Mouse (Mus musculus) heart, adult 18-20 months (tissue): ENCODE data around the gene Dlx5. TPM values are rescaled to one million over a fixed set of nuclear protein-coding genes. Genes with fewer than 3 reads are reported as not detected.

ENCODE experiments used
- DNase-seq, 2 experiments: peaks; one replicate each; pipeline ENCODE4 v3.0.0; 2021 to 2022; ENCODE audit warnings: mixed read lengths in 1 of 2
- total RNA-seq, 2 experiments: library from RNA; stranded (reverse); gene quantifications; 2 replicates each; pipeline ENCODE4 v1.2.3; 2021

Dlx5 gene
- total RNA-seq, 2 experiments from 2014 or later = 0.37 TPM; not detected in 1

- DNase-seq = no peak
These were observed 21.9 kb downstream of the Dlx5 start for GRCm38 (mm10) chr6:6859950-6860410.

- no peak for DNase-seq
These were observed 22.6 kb downstream of the Dlx5 start for GRCm38 (mm10) chr6:6859111-6859949.

- DNase-seq = no peak
These were observed 23.3 kb downstream of the Dlx5 start for GRCm38 (mm10) chr6:6858571-6858970.

DNA sequence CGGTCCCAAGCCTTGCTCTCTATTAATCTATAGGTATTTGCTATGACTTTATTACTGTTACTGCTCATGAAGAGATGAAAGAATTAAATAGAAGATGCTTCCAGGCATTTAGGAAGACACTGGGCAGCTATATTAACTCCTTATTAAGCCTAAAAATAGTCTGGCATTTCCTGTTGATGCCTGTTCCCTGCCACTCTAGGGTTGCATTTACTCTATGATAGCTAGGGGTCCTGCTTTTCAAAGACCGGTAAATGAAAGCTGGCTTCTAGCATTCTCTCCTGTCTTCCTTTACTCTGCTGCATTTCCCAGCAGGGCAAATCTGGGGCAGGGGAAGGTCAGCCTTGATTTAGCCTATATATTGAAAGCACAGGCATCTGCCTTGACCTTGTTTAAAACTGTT is 24.1 kb downstream of the Dlx5 start:
- no peak for DNase-seq

DNA sequence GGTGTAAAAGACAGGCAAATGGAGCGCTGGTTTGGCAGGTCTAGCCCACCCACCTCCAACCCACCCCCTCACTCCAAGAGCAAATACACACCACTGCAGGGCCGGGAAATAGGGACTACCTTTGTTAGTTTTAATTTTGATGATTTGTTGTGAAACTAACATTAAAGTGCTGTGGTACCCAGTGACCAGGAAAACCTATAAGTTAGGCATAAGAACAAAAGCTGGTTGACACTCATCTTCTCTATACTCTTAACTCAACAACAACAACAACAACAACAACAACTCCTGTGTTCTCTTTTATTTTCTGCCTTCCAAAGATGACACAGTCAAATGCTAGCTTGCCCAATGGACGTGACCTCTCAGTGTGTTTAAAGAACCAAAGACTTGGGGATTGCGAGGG is 25.0 kb downstream of the Dlx5 start:
- no peak for DNase-seq

DNA sequence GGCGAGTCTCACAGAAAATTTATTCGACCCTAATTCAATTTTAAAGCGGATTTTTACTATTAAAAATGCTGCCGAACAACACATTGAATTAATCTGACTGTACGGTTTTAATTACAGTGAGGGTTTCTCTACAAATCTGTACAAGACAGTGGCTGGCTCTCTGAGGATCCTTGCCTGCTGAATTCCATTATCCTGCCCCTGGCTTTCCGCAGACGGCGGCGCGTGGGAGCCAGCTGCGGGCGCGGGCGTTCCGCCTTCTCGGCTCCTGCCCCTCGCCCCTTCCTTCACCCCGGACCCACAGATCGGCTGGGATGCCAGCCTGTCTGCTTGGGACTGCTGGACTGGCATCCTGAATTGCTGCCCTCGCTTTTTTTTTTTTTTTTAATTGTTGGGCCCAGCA is 25.6 kb downstream of the Dlx5 start:
- no peak for DNase-seq

DNA sequence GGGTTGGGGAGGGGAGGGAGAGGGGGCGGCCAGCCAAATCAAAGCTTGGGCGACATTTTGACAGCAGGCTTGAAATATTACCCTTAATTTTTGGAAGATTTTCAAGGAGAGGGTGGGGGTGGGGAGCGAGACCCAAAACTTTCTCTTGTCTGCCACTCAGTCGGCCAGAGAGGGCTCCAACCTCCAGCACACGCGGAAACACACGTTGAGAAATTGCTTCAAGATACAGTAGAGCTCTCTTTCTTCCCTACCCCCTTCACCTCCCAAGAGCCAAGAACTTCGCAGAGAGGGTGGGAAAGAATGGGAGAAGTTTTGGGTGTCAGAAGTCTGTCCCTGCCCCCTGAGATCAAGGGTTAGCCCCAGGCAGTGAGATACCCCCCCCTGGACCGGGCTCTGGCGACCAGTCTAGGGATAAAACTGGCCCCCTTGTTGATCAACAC is 26.1 kb downstream of the Dlx5 start:
- DNase-seq = no peak

- no peak for DNase-seq
These were observed 26.8 kb downstream of the Dlx5 start for GRCm38 (mm10) chr6:6854902-6855745.

DNA sequence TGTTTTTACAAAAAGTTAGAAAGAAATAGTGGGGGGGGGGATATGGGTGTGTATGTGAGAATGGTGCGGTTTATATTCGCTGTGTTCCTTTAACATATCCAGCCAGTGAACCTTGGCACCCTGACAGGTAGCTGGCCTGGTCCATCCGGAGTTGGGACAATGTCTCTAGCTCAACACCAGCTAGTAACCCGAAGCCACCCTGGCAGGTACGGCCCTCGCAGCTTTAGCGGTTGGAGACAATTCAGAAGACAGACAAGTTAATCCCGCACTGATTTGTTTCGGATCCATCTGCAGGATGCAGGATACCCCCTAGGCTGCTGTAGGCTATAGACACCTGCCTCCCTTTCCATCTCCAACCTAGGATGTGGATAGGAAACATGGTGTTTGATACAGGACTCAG is 27.7 kb downstream of the Dlx5 start:
- DNase-seq = no peak

DNA sequence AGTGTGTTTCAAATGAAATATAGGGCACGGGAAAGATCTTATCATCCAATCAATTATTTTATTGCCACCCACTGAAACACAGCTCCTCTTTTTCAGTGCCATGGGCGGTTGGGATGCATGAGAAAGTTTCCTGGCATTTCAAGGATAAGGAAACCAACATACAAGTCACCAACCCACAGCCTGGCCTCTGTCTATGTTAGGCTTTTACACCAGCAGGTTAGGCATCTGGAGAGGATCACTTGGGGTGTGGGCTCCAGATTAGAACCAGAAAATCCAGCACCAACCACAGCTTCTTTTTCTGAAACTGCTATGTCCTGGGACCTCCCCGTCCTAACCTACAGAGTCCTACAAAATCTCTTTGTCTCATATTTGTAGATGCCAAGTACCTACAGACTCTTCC is 28.9 kb downstream of the Dlx5 start:
- no peak for DNase-seq

DNA sequence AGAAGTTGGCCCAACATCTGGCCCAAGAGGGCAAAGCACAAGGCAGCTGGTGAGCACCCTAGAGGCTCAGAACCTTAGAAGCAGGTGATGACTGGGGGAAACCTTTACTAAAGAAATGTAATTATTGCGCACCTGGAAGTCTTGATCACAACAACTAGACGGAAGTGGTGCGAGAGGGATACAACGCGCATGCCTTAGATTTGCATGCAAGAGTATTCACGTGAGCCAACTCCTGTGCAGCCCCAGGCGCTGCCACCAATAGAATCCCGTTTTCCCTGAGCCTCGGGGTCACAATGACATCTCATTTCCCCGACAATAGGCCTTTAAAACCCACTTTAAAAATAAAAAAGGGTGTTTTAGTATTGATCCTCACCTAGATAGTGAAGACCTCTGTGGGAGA is 30.7 kb downstream of the Dlx5 start:
- DNase-seq = no peak

DNA sequence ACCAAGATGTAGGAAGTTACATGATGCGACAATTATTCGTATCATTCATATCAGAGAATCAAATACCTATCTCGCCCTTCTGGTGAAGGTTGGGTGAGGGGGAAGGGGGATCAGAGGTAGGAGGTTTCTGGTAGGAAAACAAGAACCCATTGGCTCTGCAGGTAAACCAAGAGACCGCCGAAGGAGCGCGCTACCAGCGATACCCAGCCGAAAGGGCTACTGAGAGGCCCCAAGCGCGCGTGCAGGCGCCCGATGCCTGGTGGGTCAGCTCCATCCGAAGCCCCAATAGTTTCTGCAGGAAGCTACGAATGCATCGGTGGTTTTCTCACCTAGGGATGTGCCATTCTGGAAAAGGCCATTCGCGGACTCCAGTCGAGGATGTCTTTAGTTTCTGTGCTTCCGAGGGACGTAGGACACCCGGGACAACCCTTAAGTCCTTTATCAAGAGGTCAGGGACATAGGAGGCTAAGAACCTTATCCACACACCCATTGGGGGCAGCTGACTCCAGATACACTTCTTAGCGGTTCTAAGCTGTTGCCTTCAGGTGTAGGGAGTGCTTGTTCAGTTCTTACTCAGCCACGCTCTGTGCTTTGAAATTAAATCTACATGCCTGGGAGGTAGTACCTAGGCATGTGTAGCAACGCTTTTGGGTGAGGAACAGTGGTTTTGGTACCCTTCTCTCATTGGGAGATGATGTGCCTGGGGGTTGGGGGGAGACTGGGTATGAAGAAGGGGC is 31.4 kb downstream of the Dlx5 start:
- no peak for DNase-seq

GRCm38 (mm10) chr6:6849744-6850143 is 32.1 kb downstream of the Dlx5 start:
- no peak for DNase-seq

- no peak for DNase-seq
These were observed 33.3 kb downstream of the Dlx5 start for GRCm38 (mm10) chr6:6848541-6848940.

DNA sequence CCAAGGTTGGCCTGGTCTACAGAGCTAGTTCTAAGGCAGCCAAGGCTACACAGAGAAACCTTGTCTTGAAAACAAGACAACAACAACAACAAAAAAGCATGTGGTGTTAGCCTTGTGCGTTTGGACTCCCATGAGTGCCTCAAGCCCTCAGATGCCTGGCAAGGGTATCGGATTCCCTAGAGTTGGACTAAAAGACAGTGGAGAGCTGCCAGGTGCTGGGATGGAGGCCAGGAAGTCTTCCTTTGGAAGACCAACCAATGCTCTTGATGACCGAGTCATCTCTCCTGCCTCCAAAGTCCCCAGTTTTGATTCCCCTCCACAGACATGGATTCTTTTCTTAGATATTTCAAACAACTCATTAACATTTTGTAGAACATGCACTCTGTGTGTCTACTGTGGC is 48.6 kb downstream of the Dlx5 start:
- DNase-seq = no peak

DNA sequence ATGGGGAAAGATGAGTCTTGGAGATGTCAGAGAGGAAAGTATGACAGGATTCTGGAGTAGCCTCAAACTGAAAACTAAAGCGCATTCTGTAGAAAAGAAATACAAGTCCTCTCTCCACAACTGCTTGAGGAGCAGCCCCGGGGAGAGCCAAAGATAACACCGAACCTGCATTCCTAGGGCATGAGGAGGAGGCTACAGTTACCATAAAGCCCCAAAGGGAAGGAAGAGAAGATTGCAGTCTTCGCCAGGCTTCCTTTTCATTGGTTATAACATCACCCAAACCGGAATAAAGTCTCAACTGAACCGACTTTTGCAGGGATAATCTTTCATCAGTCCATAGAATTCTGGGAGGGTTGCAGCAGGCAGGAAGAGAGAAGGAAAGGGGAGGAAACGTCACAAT is 51.4 kb downstream of the Dlx5 start:
- DNase-seq = peak; percentile 26 to 36

Other genes with a start within 250 kb of the Dlx5 start
- gene Dlx6, start 18.8 kb downstream of the Dlx5 start, total RNA-seq = not detected
- 1 to 10 TPM; 4.6 to 4.7 TPM for gene Sdhaf3, start 73.9 kb upstream of the Dlx5 start, total RNA-seq